Mouse (Mus musculus): ENCODE data around the gene Dnm3. TPM values are rescaled to one million over a fixed set of nuclear protein-coding genes. Genes with fewer than 3 reads are reported as not detected.

Gene Dnm3
- polyA plus RNA-seq, 1 experiment from 2014 or later: 1.1 TPM

DNA sequence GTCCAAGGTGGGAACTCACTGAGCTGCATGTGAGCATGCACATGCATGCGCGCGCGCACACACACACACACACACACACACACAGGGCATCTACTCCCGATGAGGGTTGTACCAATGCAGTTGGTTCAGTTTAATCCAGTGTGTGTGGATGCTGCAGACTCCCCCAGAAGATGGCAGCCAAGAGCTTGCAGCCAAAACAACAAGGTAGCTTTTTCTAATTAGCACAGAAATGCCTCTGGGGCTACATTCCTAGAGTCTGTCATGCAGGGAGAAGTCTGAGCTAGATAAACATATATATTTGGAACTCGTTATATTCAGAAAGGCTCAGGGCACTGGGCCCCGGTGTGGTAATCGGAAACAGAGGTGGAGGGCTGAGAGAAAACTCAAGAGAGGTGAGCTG, 118.6 kb downstream of the Dnm3 start:
- no peak overlapping the region for H3K4me2 ChIP-seq
- H3K27ac ChIP-seq (ENCODE audit: poor library complexity, severe bottlenecking): no peak overlapping the region
- H3K36me3 ChIP-seq: no peaks in the 10 kb centered on the region
- no peaks in the 10 kb centered on the region for H3K9me3 ChIP-seq (replicated peaks)
- no peak for ATAC-seq (ENCODE audit: insufficient number of reproducible peaks, low FRiP score)
- peaks cover 15% of the 10 kb centered on the region for H3K4me1 ChIP-seq (replicated peaks)
- H3K4me3 ChIP-seq: no peak overlapping the region
- H3K27me3 ChIP-seq (replicated peaks): no peaks in the 10 kb centered on the region
- H3K9ac ChIP-seq: no peak overlapping the region
- 54% methylated on average over 8 of the region's 8 CpGs for WGBS

DNA sequence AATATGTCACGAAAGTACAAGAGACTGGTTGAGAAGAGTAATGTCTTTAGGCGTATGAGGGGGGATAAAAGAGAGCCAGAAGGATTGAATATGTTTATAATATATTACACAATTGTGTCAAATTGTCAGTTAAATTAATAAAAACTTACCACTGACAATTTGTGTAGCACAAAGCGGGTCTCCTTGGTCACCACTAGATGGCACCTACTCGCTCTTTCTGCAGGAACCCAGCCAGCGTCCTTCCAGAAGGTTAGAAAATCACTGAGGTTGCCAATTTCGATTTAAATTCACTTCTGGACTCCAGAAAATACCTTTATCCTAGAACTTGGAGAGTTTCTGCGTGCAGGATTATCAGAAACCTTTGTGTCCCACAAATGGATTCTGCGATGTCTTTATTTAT, 119.8 kb downstream of the Dnm3 start:
- Histone ChIP-seq H3K27ac (ENCODE audit: poor library complexity, severe bottlenecking) (no peak overlapping the region), H3K4me2 (no peak overlapping the region), H3K27me3 (replicated peaks) (no peaks in the 10 kb centered on the region), H3K9me3 (replicated peaks) (no peaks in the 10 kb centered on the region), H3K4me1 (replicated peaks) (peaks cover 15% of the 10 kb centered on the region), H3K36me3 (no peaks in the 10 kb centered on the region), H3K9ac (no peak overlapping the region), H3K4me3 (no peak overlapping the region)
- WGBS: 32% methylated on average over 8 of the region's 8 CpGs
- ATAC-seq (ENCODE audit: insufficient number of reproducible peaks, low FRiP score): no peak

DNA sequence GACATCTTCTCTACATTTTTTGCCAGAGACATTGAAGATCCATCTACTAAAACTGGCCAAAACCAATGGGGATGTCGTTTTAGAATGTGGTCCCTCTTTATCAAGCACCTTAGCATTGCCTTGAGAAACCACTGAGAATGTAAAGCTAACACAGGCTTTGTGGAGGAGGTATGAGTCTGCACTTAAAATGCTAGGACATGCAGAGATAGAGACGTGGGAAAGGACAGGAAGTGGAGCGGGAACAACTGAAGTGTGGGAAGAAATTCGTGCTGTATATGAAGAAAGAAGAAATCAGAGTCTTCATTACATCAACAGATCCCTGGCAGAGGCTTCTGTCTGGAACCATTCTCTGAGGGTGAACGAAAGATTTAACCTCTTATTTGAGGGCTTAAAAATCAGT, 121.4 kb downstream of the Dnm3 start:
- Histone ChIP-seq H3K9ac (no peak overlapping the region), H3K9me3 (replicated peaks) (no peaks in the 10 kb centered on the region), H3K36me3 (no peaks in the 10 kb centered on the region), H3K4me1 (replicated peaks) (0 out of 2 replicates have a peak, but pooled peaks cover under 1% of the 10 kb centered on the region), H3K27me3 (replicated peaks) (no peaks in the 10 kb centered on the region), H3K4me3 (no peak overlapping the region), H3K4me2 (no peak overlapping the region), H3K27ac (ENCODE audit: poor library complexity, severe bottlenecking) (no peak overlapping the region)
- no peak for ATAC-seq (ENCODE audit: insufficient number of reproducible peaks, low FRiP score)
- 52% methylated on average over 5 of the region's 5 CpGs for WGBS

DNA sequence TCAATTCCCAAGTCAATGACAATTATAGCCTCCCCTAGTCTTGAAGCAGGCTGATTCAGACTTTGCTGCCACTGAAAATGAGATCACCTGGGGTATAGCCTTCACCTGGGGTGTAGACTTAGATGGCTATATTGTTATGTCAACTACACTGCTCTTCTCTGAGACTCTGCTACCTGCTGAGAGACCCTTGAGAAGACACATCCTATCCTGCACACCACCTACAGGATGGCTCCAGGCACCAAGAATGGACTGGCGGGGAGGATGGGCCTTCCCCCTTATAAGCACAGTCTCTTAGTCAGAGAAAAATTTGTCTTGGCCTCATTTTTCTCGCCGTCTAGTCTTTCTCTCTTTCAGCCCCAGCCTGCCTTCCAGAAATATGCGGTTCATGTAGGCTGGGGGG, 123.1 kb downstream of the Dnm3 start:
- no peak for ATAC-seq (ENCODE audit: insufficient number of reproducible peaks, low FRiP score)
- H3K9me3 ChIP-seq (replicated peaks): no peaks in the 10 kb centered on the region
- no peaks in the 10 kb centered on the region for H3K36me3 ChIP-seq
- no peak overlapping the region for H3K4me2 ChIP-seq
- WGBS: 71% methylated on average over 4 of the region's 4 CpGs
- H3K9ac ChIP-seq: no peak overlapping the region
- H3K27me3 ChIP-seq (replicated peaks): no peaks in the 10 kb centered on the region
- H3K27ac ChIP-seq (ENCODE audit: poor library complexity, severe bottlenecking): no peak overlapping the region
- H3K4me3 ChIP-seq: no peak overlapping the region
- no peaks in the 10 kb centered on the region for H3K4me1 ChIP-seq (replicated peaks)

DNA sequence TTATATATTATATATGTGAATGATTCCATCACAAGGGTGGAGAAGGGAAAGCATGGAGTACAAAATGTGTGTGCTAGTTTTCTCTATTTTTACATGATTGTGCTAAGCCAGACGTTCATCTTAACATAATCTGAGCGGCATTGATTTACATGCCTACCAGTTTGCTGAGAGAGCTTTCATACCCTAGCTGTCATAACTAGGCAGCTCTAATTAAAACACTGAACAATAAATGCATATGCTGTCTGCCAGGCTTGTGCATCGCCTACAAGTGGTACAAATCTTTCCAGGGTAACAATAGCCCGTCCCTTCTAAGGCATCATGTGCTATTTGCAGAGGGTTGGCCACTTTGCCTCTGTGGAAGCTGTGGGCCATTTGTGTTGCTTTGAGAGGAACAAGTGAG, 124.0 kb downstream of the Dnm3 start:
- Histone ChIP-seq H3K27me3 (replicated peaks) (no peaks in the 10 kb centered on the region), H3K4me2 (no peak overlapping the region), H3K27ac (ENCODE audit: poor library complexity, severe bottlenecking) (no peak overlapping the region), H3K9ac (no peak overlapping the region), H3K9me3 (replicated peaks) (no peaks in the 10 kb centered on the region), H3K4me1 (replicated peaks) (no peaks in the 10 kb centered on the region), H3K36me3 (no peaks in the 10 kb centered on the region), H3K4me3 (no peak overlapping the region)
- ATAC-seq (ENCODE audit: insufficient number of reproducible peaks, low FRiP score): no peak
- WGBS: 77% methylated on average over 4 of the region's 4 CpGs

DNA sequence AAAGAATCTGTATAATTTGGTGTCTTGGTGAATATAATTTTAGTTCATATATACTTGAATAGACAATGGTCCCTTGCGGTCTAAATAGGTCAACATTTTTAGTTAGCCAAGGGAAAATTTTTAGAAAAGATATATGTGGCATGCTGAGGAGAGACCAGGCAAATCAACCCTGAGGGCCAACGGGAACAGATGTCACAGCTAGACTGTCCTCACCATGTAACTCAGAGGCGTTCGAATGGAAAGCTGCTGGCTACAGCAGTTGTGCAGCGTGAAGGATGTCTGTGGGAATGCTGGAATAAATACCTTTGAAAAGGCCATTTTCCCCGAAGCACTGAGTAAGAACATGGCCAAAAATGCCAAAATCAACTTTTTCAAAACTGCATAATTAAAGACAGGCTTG, 128.5 kb downstream of the Dnm3 start:
- Histone ChIP-seq H3K36me3 (no peaks in the 10 kb centered on the region), H3K4me1 (replicated peaks) (no peaks in the 10 kb centered on the region), H3K27me3 (replicated peaks) (no peaks in the 10 kb centered on the region), H3K4me2 (no peak overlapping the region), H3K9me3 (replicated peaks) (no peaks in the 10 kb centered on the region), H3K4me3 (no peak overlapping the region), H3K9ac (no peak overlapping the region), H3K27ac (ENCODE audit: poor library complexity, severe bottlenecking) (no peak overlapping the region)
- ATAC-seq (ENCODE audit: insufficient number of reproducible peaks, low FRiP score): no peak
- WGBS: 77% methylated on average over 6 of the region's 6 CpGs

DNA sequence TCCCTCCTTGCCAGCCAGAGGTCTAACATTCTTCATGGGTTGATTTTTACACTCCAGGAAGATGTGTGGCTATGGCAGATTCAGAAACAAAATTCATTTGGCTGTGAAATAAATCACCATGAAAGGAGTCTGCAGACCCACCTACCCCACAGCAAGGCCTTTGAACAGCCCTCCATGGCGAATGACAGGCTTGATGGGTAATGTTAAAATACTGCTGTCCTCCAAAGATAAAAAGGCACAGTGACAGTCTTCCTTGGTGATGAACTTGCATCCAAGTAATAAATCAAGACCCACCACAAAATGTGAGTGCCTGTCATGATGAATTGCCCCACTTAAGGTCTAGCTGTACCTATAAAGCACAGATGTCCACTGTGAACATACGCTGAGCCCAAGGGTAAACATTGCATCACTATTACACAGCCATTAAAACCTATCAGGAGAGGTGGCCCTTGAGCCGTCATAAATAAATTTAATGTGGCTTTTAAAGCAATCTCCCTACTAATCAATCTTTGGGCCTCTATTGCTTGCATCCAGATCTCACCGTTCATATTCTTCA, 131.3 kb downstream of the Dnm3 start:
- no peak overlapping the region for H3K9ac ChIP-seq
- H3K27ac ChIP-seq (ENCODE audit: poor library complexity, severe bottlenecking): no peak overlapping the region
- WGBS: 85% methylated on average over 4 of the region's 4 CpGs
- ATAC-seq (ENCODE audit: insufficient number of reproducible peaks, low FRiP score): no peak
- no peak overlapping the region for H3K4me3 ChIP-seq
- no peaks in the 10 kb centered on the region for H3K36me3 ChIP-seq
- H3K4me2 ChIP-seq: no peak overlapping the region
- H3K4me1 ChIP-seq (replicated peaks): no peaks in the 10 kb centered on the region
- H3K27me3 ChIP-seq (replicated peaks): no peaks in the 10 kb centered on the region
- H3K9me3 ChIP-seq (replicated peaks): no peaks in the 10 kb centered on the region

DNA sequence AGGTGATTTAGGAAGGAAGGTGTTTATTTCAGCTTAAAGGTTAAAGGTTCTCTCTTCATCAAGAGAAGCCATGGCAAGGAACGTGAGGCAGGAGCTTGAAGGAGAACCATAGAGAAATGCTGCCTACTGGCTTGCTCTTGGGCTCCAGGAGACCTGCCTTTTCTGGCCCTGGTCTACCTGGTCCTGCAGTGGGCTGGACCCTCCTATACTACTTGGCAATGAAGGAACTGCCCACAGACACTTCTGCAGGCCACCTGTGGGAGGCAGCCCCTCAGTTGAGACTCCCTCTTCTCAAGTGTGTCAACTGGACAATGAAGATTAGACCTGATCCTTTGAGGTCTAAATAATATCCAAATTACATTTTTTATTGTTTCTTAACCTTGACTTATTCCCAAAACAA, 140.7 kb downstream of the Dnm3 start:
- Histone ChIP-seq H3K4me1 (replicated peaks) (no peaks in the 10 kb centered on the region), H3K9ac (no peak overlapping the region), H3K9me3 (replicated peaks) (no peaks in the 10 kb centered on the region), H3K36me3 (no peaks in the 10 kb centered on the region), H3K27me3 (replicated peaks) (no peaks in the 10 kb centered on the region), H3K27ac (ENCODE audit: poor library complexity, severe bottlenecking) (no peak overlapping the region), H3K4me2 (no peak overlapping the region), H3K4me3 (no peak overlapping the region)
- no peak for ATAC-seq (ENCODE audit: insufficient number of reproducible peaks, low FRiP score)
- WGBS: 83% methylated on average over 1 of the region's 1 CpGs

DNA sequence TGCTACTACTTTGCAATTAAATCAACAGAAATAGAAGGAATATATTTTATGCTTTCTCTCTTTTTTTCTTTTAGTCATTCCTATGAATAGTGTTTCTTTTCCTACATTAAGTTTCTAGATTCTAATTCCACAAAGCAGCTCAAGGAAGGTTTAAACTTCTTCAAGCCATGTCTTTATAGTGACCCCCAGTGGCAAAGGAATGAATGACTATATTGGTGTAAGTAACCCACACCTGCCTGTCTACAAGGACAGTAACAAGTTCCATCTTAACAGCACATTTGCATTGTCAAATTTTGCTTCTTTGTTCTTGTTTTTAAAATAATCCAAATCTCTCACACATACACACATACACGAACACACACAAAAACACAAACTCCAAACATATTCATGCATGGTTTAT, 141.2 kb downstream of the Dnm3 start:
- Histone ChIP-seq H3K4me3 (no peak overlapping the region), H3K27ac (ENCODE audit: poor library complexity, severe bottlenecking) (no peak overlapping the region), H3K4me1 (replicated peaks) (no peaks in the 10 kb centered on the region), H3K27me3 (replicated peaks) (no peaks in the 10 kb centered on the region), H3K36me3 (no peaks in the 10 kb centered on the region), H3K9ac (no peak overlapping the region), H3K9me3 (replicated peaks) (no peaks in the 10 kb centered on the region), H3K4me2 (no peak overlapping the region)
- 12% methylated on average over 1 of the region's 1 CpGs for WGBS
- no peak for ATAC-seq (ENCODE audit: insufficient number of reproducible peaks, low FRiP score)

DNA sequence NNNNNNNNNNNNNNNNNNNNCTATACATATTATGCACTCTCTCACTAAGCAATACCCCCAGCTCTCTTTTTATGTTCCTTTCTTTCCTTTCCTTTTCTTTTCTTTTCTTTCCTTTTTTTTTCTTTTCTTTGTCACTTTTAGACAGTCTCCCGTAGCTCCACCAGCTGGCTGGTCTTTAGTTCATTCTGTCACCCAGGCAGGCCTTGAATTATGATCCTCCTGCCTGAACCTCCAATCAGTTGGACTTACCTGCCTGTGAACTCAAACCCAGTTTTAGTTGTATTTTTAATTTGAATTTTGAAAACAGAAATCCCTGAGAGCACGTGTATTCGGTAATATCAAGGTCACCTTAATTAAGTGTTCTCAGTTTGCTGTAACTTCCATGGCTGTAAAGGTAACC, 141.6 kb downstream of the Dnm3 start:
- Histone ChIP-seq H3K36me3 (no peaks in the 10 kb centered on the region), H3K27me3 (replicated peaks) (no peaks in the 10 kb centered on the region), H3K4me1 (replicated peaks) (no peaks in the 10 kb centered on the region), H3K4me2 (no peak overlapping the region), H3K4me3 (no peak overlapping the region), H3K9ac (no peak overlapping the region), H3K9me3 (replicated peaks) (no peaks in the 10 kb centered on the region), H3K27ac (ENCODE audit: poor library complexity, severe bottlenecking) (no peak overlapping the region)
- no peak for ATAC-seq (ENCODE audit: insufficient number of reproducible peaks, low FRiP score)
- WGBS: 74% methylated on average over 3 of the region's 3 CpGs

DNA sequence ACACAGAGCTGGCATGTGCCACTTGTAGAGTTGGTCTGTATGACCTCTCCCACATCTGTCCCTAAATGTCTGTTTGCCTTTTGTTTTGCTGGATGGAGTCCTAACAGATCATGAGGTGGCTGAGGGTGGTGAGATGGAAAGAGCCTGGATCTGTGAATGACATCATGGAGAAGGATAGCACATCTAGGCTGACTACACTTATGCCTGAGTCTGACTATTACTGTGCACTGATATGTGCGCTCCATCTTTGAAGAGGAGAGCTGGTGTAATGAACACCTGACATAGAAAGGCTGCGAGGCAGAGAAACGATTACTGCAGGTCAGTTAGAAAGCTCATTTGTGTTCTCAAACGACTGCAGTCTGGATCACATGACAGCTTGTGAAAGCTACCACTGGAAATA, 149.2 kb downstream of the Dnm3 start:
- no peaks in the 10 kb centered on the region for H3K36me3 ChIP-seq
- H3K4me1 ChIP-seq (replicated peaks): no peaks in the 10 kb centered on the region
- H3K4me2 ChIP-seq: no peak overlapping the region
- no peak overlapping the region for H3K4me3 ChIP-seq
- no peak for ATAC-seq (ENCODE audit: insufficient number of reproducible peaks, low FRiP score)
- no peak overlapping the region for H3K27ac ChIP-seq (ENCODE audit: poor library complexity, severe bottlenecking)
- 72% methylated on average over 4 of the region's 4 CpGs for WGBS
- H3K27me3 ChIP-seq (replicated peaks): no peaks in the 10 kb centered on the region
- no peaks in the 10 kb centered on the region for H3K9me3 ChIP-seq (replicated peaks)
- H3K9ac ChIP-seq: no peak overlapping the region

DNA sequence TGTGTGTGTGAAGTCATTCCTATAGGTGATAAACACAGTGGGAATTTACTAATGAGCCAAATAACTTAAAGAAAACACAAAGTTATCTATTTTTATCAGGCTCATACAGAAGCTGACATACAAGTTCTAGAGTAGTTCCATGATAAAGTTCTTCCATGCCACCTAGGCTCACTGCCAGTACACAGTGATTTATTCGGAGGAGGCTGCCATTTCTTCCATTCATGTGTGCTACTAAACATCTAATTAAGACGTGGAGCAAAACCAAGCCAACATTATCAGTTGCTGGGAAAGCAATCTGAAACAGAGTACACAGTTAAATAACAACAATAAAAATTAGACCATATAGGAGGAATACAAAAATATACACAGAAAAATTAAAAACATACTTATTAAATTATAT, 150.2 kb downstream of the Dnm3 start:
- Histone ChIP-seq H3K4me1 (replicated peaks) (no peaks in the 10 kb centered on the region), H3K36me3 (no peaks in the 10 kb centered on the region), H3K4me2 (no peak overlapping the region), H3K27ac (ENCODE audit: poor library complexity, severe bottlenecking) (no peak overlapping the region), H3K27me3 (replicated peaks) (no peaks in the 10 kb centered on the region), H3K9me3 (replicated peaks) (no peaks in the 10 kb centered on the region), H3K9ac (no peak overlapping the region), H3K4me3 (no peak overlapping the region)
- ATAC-seq (ENCODE audit: insufficient number of reproducible peaks, low FRiP score): no peak
- 59% methylated on average over 2 of the region's 2 CpGs for WGBS

Measured in heart, embryonic 12.5 days (tissue).